Mouse (Mus musculus): ENCODE results near the gene Tmco4. TPM values are rescaled to one million over a fixed set of nuclear protein-coding genes. Genes with fewer than 3 reads are reported as not detected.
A peak's percentile ranks its signal among the peaks of the same experiment; 100 is the strongest.

Tmco4 gene
- polyA plus RNA-seq, 1 experiment from 2014 or later, result 1.8 TPM

DNA sequence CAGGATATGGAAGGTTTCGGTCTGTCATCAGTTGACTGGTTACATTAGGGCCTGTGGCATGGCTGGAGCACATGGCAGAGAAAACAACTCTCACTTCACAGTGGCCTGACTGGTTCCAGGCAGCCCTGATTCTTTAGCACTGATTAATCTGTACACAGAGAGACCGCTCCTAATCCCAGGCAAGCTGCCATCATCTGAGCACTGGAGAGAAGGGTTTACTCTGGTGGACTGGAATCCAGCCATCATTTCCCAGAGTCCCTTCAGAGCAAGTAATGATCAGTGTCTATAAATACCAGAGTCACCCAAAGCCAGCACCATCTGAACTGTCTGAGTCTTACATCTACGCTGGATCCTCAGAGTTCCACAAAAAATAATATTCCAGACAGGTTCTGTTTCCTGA, 63.1 kb downstream of the Tmco4 start:
- Histone ChIP-seq H3K36me3 (ENCODE audit: control insufficient read depth, insufficient read depth, low read length) (no peaks in the 10 kb centered on the region), H3K4me1 (ENCODE audit: control insufficient read depth, insufficient read depth, low read depth, low read length) (peaks cover 32% of the 10 kb centered on the region), H3K4me3 (ENCODE audit: low read length) (no peak overlapping the region), H3K4me2 (ENCODE audit: low read length) (no peak overlapping the region), H3K27me3 (replicated peaks; ENCODE audit: control insufficient read depth, insufficient read depth, low read length) (no peaks in the 10 kb centered on the region), H3K27ac (ENCODE audit: low read depth, low read length) (no peak overlapping the region), H3K9ac (ENCODE audit: low read depth, low read length) (no peak overlapping the region), H3K9me3 (ENCODE audit: control insufficient read depth, low read length) (no peaks in the 10 kb centered on the region)
- ATAC-seq, result no peak
- 88% methylated on average over 3 of the region's 3 CpGs for WGBS

DNA sequence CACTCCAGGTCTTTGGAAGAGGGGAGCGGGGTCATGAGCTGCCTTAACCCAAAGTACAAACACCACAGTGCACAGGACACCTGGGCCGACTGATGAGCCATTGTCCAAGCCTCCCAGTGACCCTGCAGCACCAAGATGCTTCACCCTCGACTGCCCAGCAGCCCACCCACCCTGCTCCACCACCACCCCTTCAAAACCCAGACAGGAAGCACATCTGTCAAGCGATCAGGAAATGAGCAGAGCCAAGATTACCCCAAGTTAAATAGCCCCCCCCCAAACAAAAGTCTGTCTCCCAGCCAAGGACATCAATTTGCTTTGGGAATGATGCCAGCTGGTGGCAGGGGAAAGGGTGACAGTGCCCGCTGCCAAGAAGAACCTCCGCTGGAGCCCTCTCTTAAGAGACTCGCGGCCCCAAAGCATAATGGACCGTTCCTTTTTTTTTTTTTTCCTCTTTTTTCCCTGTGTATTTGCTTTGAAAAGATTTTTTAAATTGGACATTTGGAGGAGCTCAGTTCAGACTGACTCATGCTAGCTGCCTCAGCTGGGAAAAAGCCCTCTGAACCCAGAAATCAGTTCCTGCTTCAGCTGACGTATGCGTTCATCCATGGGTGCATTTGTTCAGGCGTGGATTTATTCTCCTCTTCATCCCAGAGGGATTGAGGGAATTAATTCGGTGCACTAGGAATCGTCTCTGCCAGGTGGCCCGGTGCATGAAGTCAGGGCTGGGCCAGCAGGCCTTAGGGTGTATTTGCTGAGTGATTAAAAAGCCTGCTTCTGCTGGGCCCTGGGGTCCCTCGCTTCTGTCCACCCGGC, 65.3 kb downstream of the Tmco4 start:
- H3K27ac ChIP-seq (ENCODE audit: low read depth, low read length), result peak overlapping the region; percentile 71
- no peak overlapping the region for H3K4me3 ChIP-seq (ENCODE audit: low read length)
- H3K27me3 ChIP-seq (replicated peaks; ENCODE audit: control insufficient read depth, insufficient read depth, low read length), result no peaks in the 10 kb centered on the region
- H3K4me2 ChIP-seq (ENCODE audit: low read length), result no peak overlapping the region; the same call in 1 of the 2 replicates
- WGBS, result 20% methylated on average over 17 of the region's 17 CpGs
- peak; percentile 61; the same call in 1 of the 2 replicates for ATAC-seq
- H3K36me3 ChIP-seq (ENCODE audit: control insufficient read depth, insufficient read depth, low read length), result no peaks in the 10 kb centered on the region
- peak overlapping the region; percentile 32 for H3K9ac ChIP-seq (ENCODE audit: low read depth, low read length)
- H3K9me3 ChIP-seq (ENCODE audit: control insufficient read depth, low read length), result no peaks in the 10 kb centered on the region
- H3K4me1 ChIP-seq (ENCODE audit: control insufficient read depth, insufficient read depth, low read depth, low read length), result peaks cover 32% of the 10 kb centered on the region

GRCm38 (mm10) chr4:139040084-139040839, 67.6 kb downstream of the Tmco4 start:
- H3K4me3 ChIP-seq (ENCODE audit: low read length), result no peak overlapping the region
- H3K27ac ChIP-seq (ENCODE audit: low read depth, low read length), result peak overlapping the region; percentile 46
- peaks cover 32% of the 10 kb centered on the region for H3K4me1 ChIP-seq (ENCODE audit: control insufficient read depth, insufficient read depth, low read depth, low read length)
- H3K9me3 ChIP-seq (ENCODE audit: control insufficient read depth, low read length), result no peaks in the 10 kb centered on the region
- H3K4me2 ChIP-seq (ENCODE audit: low read length), result peak overlapping the region; percentile 16
- ATAC-seq, result peak; percentile 61
- no peaks in the 10 kb centered on the region for H3K27me3 ChIP-seq (replicated peaks; ENCODE audit: control insufficient read depth, insufficient read depth, low read length)
- H3K9ac ChIP-seq (ENCODE audit: low read depth, low read length), result no peak overlapping the region
- no peaks in the 10 kb centered on the region for H3K36me3 ChIP-seq (ENCODE audit: control insufficient read depth, insufficient read depth, low read length)
- 11% methylated on average over 10 of the region's 10 CpGs for WGBS

GRCm38 (mm10) chr4:139042611-139043010, 69.9 kb downstream of the Tmco4 start:
- peaks cover 29% of the 10 kb centered on the region for H3K4me1 ChIP-seq (ENCODE audit: control insufficient read depth, insufficient read depth, low read depth, low read length)
- H3K27me3 ChIP-seq (replicated peaks; ENCODE audit: control insufficient read depth, insufficient read depth, low read length), result no peaks in the 10 kb centered on the region
- 73% methylated on average over 5 of the region's 5 CpGs for WGBS
- no peak overlapping the region for H3K27ac ChIP-seq (ENCODE audit: low read depth, low read length)
- H3K9ac ChIP-seq (ENCODE audit: low read depth, low read length), result no peak overlapping the region
- no peaks in the 10 kb centered on the region for H3K9me3 ChIP-seq (ENCODE audit: control insufficient read depth, low read length)
- no peak for ATAC-seq
- no peaks in the 10 kb centered on the region for H3K36me3 ChIP-seq (ENCODE audit: control insufficient read depth, insufficient read depth, low read length)
- H3K4me3 ChIP-seq (ENCODE audit: low read length), result no peak overlapping the region
- no peak overlapping the region for H3K4me2 ChIP-seq (ENCODE audit: low read length)

DNA sequence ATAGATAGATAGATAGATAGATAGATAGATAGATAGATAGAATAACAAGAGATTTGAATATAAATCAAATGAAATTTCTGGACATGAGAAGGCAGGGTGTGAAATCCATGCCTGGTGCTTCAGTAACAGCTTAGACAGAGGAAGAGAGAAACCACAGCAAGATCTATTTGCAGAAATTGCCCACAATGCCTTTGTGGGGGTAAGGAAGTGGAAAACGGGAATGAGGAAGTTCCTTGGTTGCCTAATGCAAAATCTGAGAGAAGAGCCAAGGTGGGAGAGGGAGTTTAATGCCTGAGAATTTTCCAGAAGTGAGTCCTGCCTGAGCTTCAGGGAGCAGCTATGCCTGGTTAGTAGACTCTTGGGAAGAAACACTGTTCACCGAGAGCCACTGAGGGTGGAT, 70.9 kb downstream of the Tmco4 start:
- H3K36me3 ChIP-seq (ENCODE audit: control insufficient read depth, insufficient read depth, low read length), result no peaks in the 10 kb centered on the region
- peaks cover 19% of the 10 kb centered on the region for H3K4me1 ChIP-seq (ENCODE audit: control insufficient read depth, insufficient read depth, low read depth, low read length)
- H3K4me2 ChIP-seq (ENCODE audit: low read length), result no peak overlapping the region

GRCm38 (mm10) chr4:139044566-139044965, 71.9 kb downstream of the Tmco4 start:
- no peak for ATAC-seq
- H3K9ac ChIP-seq (ENCODE audit: low read depth, low read length), result no peak overlapping the region
- H3K27me3 ChIP-seq (replicated peaks; ENCODE audit: control insufficient read depth, insufficient read depth, low read length), result no peaks in the 10 kb centered on the region
- H3K27ac ChIP-seq (ENCODE audit: low read depth, low read length), result no peak overlapping the region
- no peaks in the 10 kb centered on the region for H3K36me3 ChIP-seq (ENCODE audit: control insufficient read depth, insufficient read depth, low read length)
- H3K4me1 ChIP-seq (ENCODE audit: control insufficient read depth, insufficient read depth, low read depth, low read length), result peaks cover 10% of the 10 kb centered on the region
- no peak overlapping the region for H3K4me2 ChIP-seq (ENCODE audit: low read length)
- no peaks in the 10 kb centered on the region for H3K9me3 ChIP-seq (ENCODE audit: control insufficient read depth, low read length)
- 88% methylated on average over 5 of the region's 5 CpGs for WGBS
- H3K4me3 ChIP-seq (ENCODE audit: low read length), result no peak overlapping the region

More for the DNA sequence above, 70.9 kb downstream of the Tmco4 start:
- no peak overlapping the region for H3K27ac ChIP-seq (ENCODE audit: low read depth, low read length)
- no peak for ATAC-seq
- H3K27me3 ChIP-seq (replicated peaks; ENCODE audit: control insufficient read depth, insufficient read depth, low read length), result no peaks in the 10 kb centered on the region
- H3K9me3 ChIP-seq (ENCODE audit: control insufficient read depth, low read length), result no peaks in the 10 kb centered on the region
- H3K4me3 ChIP-seq (ENCODE audit: low read length), result no peak overlapping the region
- WGBS, result 91% methylated on average over 2 of the region's 2 CpGs
- H3K9ac ChIP-seq (ENCODE audit: low read depth, low read length), result no peak overlapping the region

GRCm38 (mm10) chr4:139046354-139046753, 73.7 kb downstream of the Tmco4 start:
- H3K9me3 ChIP-seq (ENCODE audit: control insufficient read depth, low read length), result no peaks in the 10 kb centered on the region
- H3K9ac ChIP-seq (ENCODE audit: low read depth, low read length), result no peak overlapping the region
- ATAC-seq, result peak; percentile 70
- no peaks in the 10 kb centered on the region for H3K36me3 ChIP-seq (ENCODE audit: control insufficient read depth, insufficient read depth, low read length)
- H3K4me2 ChIP-seq (ENCODE audit: low read length), result no peak overlapping the region
- H3K4me1 ChIP-seq (ENCODE audit: control insufficient read depth, insufficient read depth, low read depth, low read length), result no peaks in the 10 kb centered on the region
- H3K27me3 ChIP-seq (replicated peaks; ENCODE audit: control insufficient read depth, insufficient read depth, low read length), result no peaks in the 10 kb centered on the region
- H3K4me3 ChIP-seq (ENCODE audit: low read length), result no peak overlapping the region
- no peak overlapping the region for H3K27ac ChIP-seq (ENCODE audit: low read depth, low read length)
- 52% methylated on average over 5 of the region's 5 CpGs for WGBS

GRCm38 (mm10) chr4:139048518-139048917, 75.8 kb downstream of the Tmco4 start:
- no peak overlapping the region for H3K4me2 ChIP-seq (ENCODE audit: low read length)

GRCm38 (mm10) chr4:139052796-139053195, 80.1 kb downstream of the Tmco4 start:
- no peak overlapping the region for H3K9ac ChIP-seq (ENCODE audit: low read depth, low read length)
- no peak overlapping the region for H3K4me2 ChIP-seq (ENCODE audit: low read length)
- H3K27ac ChIP-seq (ENCODE audit: low read depth, low read length), result no peak overlapping the region
- peaks cover 20% of the 10 kb centered on the region for H3K4me1 ChIP-seq (ENCODE audit: control insufficient read depth, insufficient read depth, low read depth, low read length)
- peaks cover 2% of the 10 kb centered on the region; the same call in 1 of the 2 replicates for H3K27me3 ChIP-seq (replicated peaks; ENCODE audit: control insufficient read depth, insufficient read depth, low read length)
- H3K36me3 ChIP-seq (ENCODE audit: control insufficient read depth, insufficient read depth, low read length), result no peaks in the 10 kb centered on the region
- no peak overlapping the region for H3K4me3 ChIP-seq (ENCODE audit: low read length)
- WGBS, result 64% methylated on average over 7 of the region's 7 CpGs
- ATAC-seq, result no peak
- H3K9me3 ChIP-seq (ENCODE audit: control insufficient read depth, low read length), result no peaks in the 10 kb centered on the region

More at GRCm38 (mm10) chr4:139048518-139048917, 75.8 kb downstream of the Tmco4 start:
- WGBS, result 51% methylated on average over 6 of the region's 6 CpGs
- Histone ChIP-seq H3K27me3 (replicated peaks; ENCODE audit: control insufficient read depth, insufficient read depth, low read length) (no peaks in the 10 kb centered on the region), H3K36me3 (ENCODE audit: control insufficient read depth, insufficient read depth, low read length) (no peaks in the 10 kb centered on the region), H3K9ac (ENCODE audit: low read depth, low read length) (no peak overlapping the region), H3K9me3 (ENCODE audit: control insufficient read depth, low read length) (no peaks in the 10 kb centered on the region), H3K4me3 (ENCODE audit: low read length) (no peak overlapping the region), H3K27ac (ENCODE audit: low read depth, low read length) (no peak overlapping the region), H3K4me1 (ENCODE audit: control insufficient read depth, insufficient read depth, low read depth, low read length) (peaks cover 3% of the 10 kb centered on the region; the same call in 1 of the 2 replicates)
- ATAC-seq, result no peak

Data from hindbrain, embryonic 16.5 days (tissue).